8 mouse cellular contexts compared by ENCODE assay signal in the genomic region with DNA sequence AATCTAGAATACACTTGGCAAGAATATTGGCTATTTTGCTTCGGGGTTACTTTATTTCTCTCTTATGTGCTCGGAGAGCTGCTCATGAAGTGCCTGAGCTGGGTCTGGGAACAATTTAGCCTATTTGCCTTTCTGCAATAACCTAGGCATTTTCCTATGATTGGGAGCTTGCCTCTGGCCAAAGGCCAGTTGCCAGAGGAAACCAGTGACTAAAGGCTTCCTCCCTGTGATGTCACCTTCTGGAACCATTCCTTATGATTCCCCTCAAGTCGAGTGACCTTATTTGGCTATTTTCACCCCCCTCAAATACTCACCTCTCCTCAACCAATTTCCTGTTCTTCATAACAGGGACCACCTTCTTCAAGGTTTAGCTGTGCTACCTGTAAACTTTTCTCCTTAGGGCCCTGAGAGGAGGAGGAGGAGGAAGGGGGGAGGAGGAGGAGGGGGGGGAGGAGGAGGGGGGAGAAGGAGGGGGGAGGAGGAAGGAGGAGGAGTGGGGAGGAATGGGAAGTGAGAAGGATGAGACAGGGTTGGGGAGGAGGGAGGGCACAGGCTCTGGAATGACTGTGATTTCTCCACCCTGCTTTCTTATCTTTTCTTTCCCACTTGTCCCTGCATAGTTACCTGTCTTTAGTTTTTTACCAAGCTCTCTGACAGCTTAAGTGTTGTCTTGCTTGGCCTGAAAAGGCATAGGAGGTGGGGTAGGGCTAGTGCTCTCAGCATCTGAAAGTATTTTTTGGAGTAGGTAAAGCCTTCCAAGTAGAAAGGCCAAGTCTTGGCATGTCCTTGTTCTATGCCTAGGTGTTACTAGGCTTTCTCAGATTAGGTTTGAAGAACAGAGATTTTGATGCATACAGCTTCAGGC. TPM values are rescaled to one million over a fixed set of nuclear protein-coding genes. Genes with fewer than 3 reads are reported as not detected.
DNase-seq lines count a peak whose midpoint lies in the region; ATAC-seq and TF ChIP-seq lines count a peak whose summit lies in the region.

No protein-coding gene starts in this region.

- H3K9ac ChIP-seq in forebrain, postnatal 0 days: no peak overlapping the region

- DNase-seq in cerebellum, adult 18-20 months: peak; percentile 3 to 18
- no peak for DNase-seq in cerebellum, adult 11-12 months
- DNase-seq in adrenal gland, postnatal 10 days: peak; percentile 37
- DNase-seq in gastrocnemius, postnatal 25 days: peak; percentile 32
- DNase-seq in kidney, postnatal 4 days: peak; percentile 12 to 48
- no peak for DNase-seq in left cerebral cortex, postnatal 14 days (ENCODE audit: low spot score in 2 of 2)
- no peak for DNase-seq in thymus, postnatal 0 days (ENCODE audit: low spot score)
- no peak for DNase-seq in forebrain, postnatal 0 days

- no peak overlapping the region for H3K4me3 ChIP-seq in forebrain, postnatal 0 days (ENCODE audit: low read depth, low read length)

- no peaks in the 10 kb centered on the region for H3K9me3 ChIP-seq in forebrain, postnatal 0 days (ENCODE audit: low read length)

- H3K4me2 ChIP-seq in forebrain, postnatal 0 days (ENCODE audit: low read depth): no peak overlapping the region

- TF ChIP-seq CTCF in forebrain, postnatal 0 days (IDR thresholded peaks at IDR 0.05; ENCODE audit: low read depth): no peak

- no peak overlapping the region for H3K27ac ChIP-seq in forebrain, postnatal 0 days (ENCODE audit: low read depth, low read length)

- no peak for ATAC-seq in forebrain, postnatal 0 days

- H3K27me3 ChIP-seq in forebrain, postnatal 0 days (ENCODE audit: insufficient read depth, low read length): no peaks in the 10 kb centered on the region

- WGBS in forebrain, postnatal 0 days: 65% methylated on average over 3 of the region's 3 CpGs

- no peaks in the 10 kb centered on the region for H3K4me1 ChIP-seq in forebrain, postnatal 0 days (ENCODE audit: insufficient read depth)

- no peaks in the 10 kb centered on the region for H3K36me3 ChIP-seq in forebrain, postnatal 0 days (ENCODE audit: insufficient read depth)

- intact Hi-C loops in left cerebral cortex, postnatal 14 days (cut with DNase I): no loop called here

RNA-seq across cellular contexts. Expression of a gene that starts 11.8 kb away (rescaled TPM):
- 100 to 1,000 TPM; 145 to 150 TPM for total RNA-seq in adrenal gland, postnatal 10 days (2021)
- total RNA-seq in gastrocnemius, postnatal 25 days (2021): 10 to 100 TPM; 31.4 to 38.2 TPM
- 10 to 100 TPM; 21.4 to 21.8 TPM for total RNA-seq in left cerebral cortex, postnatal 14 days (2021)
- 186 and 211 TPM in 2 replicates for polyA plus RNA-seq in thymus, postnatal 0 days (2015; fragmentation: Nextera tagmentation; extraction: Ambion mirVana)
- total RNA-seq in forebrain, postnatal 0 days (2014; rRNA removed): 12.6 and 19.7 TPM in 2 replicates
- polyA plus RNA-seq in forebrain, postnatal 0 days (2015; fragmentation: Nextera tagmentation; extraction: Ambion mirVana): 20.6 and 25.1 TPM in 2 replicates

Comparison
In these comparisons a context has a peak if more than half of its experiments do, and no peak if none do; other contexts are left out.
1. DNase-seq: peak in cerebellum, adult 18-20 months (2 of 2), adrenal gland, postnatal 10 days (single experiment), gastrocnemius, postnatal 25 days (single experiment) and kidney, postnatal 4 days (2 of 2); none in cerebellum, adult 11-12 months (single experiment), left cerebral cortex, postnatal 14 days (0 of 2), thymus, postnatal 0 days (single experiment) and forebrain, postnatal 0 days (single experiment).